Mouse (Mus musculus) erythroblast, embryonic 14.5 days (primary cell): Measurements from ENCODE around the gene Epb41l1. TPM values are rescaled to one million over a fixed set of nuclear protein-coding genes. Genes with fewer than 3 reads are reported as not detected.

Source experiments
- H3K27me3 ChIP-seq: 2 replicates; pipeline ENCODE4 v1.6.1; 2012; ENCODE audit warnings: inconsistent platforms; ENCODE audit not compliant: control insufficient read depth
- H3K36me3 ChIP-seq: 2 replicates; pipeline ENCODE4 v1.6.1; 2012; ENCODE audit warnings: mild to moderate bottlenecking, inconsistent platforms; ENCODE audit not compliant: control insufficient read depth
- H3K4me1 ChIP-seq: 2 replicates; pipeline ENCODE4 v1.6.1; 2012; ENCODE audit warnings: inconsistent platforms; ENCODE audit not compliant: control insufficient read depth
- H3K4me3 ChIP-seq: replicated peaks from 2 replicates; pipeline ENCODE3; 2012; ENCODE audit warnings: moderate library complexity, mild to moderate bottlenecking, inconsistent platforms
- H3K9me3 ChIP-seq: 2 replicates; pipeline ENCODE4 v1.6.1; 2012; ENCODE audit warnings: low read length, inconsistent platforms, mixed read lengths; ENCODE audit not compliant: control insufficient read depth
- GATA1 ChIP-seq: IDR thresholded peaks from 2 replicates; pipeline ENCODE4 v1.6.1; 2012; ENCODE audit warnings: low read length, inconsistent platforms, mixed read lengths
- TAL1 ChIP-seq: IDR thresholded peaks from 3 replicates; pipeline ENCODE4 v1.6.1; 2012; ENCODE audit warnings: low read length, inconsistent platforms, mixed read lengths
- polyA plus RNA-seq: library from polyadenylated mRNA; stranded (reverse); fragments of >175 nt; gene quantifications from 2 replicates; pipeline ENCODE4 v1.2.3, GENCODE M21; 2012

Epb41l1 gene
- polyA plus RNA-seq, 1 experiment: 0.39 TPM

DNA sequence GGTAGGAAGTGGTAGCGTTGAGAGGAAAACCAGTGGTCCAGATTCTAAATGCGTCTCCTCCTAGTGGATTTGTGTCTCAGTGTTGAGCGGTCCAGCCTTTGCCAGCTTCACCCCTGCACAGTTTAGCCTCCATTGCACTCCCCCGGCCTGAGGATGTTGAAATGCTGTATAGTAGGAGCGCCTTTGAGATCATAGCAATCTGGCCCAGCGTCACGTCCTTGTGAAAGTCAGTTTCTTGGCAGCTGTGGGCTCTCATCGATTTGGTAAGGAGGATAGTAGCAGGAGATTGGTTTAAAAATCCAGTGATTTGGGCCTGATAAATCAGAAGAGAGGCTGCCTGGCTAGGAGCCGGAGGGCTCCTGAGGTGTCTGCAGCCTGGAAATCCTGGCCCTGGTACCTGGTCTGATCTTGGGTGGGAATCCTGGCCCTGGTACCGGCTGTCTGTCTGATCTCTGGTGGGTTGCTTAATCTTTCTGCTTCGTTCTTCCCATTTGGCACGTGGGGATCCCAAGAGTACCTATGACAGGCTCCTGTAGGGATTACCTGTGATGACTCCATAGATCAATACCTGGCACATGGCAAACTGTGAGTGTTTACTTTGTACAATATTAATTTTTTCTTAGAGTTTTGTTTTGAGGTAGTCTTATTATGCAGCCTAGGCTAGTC, 65.5 kb downstream of the Epb41l1 start:
- H3K4me3 ChIP-seq: no peak overlapping the region
- H3K36me3 ChIP-seq: no peaks in the 10 kb centered on the region
- H3K9me3 ChIP-seq: peaks cover 3% of the 10 kb centered on the region
- peaks cover 1% of the 10 kb centered on the region; the same call in 1 of the 2 replicates for H3K4me1 ChIP-seq
- TF ChIP-seq GATA1: no peak
- no peak for TF ChIP-seq TAL1
- peaks cover 33% of the 10 kb centered on the region for H3K27me3 ChIP-seq

DNA sequence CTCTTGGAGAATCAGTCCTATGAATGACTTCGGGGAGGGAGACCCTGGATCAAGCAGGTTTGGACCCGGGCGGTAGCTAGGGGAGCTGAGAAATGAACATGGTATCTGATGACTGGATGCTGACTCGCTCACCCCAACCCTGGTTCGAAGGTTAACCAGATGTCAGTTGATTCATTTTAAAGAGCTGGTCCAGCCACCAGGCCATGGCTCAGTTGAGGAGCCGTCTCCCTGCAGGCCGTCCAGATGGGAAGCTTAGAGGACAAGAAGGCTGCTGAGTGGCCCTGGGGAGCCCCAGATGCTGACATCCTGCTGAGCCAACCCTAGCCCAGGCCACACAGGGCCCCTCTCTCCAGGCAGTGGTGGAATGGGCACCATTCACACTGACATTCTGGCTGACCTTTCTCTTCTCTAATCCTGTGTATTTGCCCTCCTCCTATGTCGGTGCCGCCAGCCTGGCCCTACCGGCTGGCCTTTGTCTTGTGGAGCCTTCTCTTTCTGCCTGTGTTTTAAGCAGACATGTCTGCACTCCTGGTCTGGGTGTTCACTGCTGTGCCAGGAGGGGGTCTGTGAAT, 67.0 kb downstream of the Epb41l1 start:
- TF ChIP-seq TAL1 (no peak), GATA1 (no peak)
- no peaks in the 10 kb centered on the region for H3K36me3 ChIP-seq
- H3K4me1 ChIP-seq: peaks cover 8% of the 10 kb centered on the region
- peaks cover 3% of the 10 kb centered on the region for H3K9me3 ChIP-seq
- H3K4me3 ChIP-seq: no peak overlapping the region
- peaks cover 30% of the 10 kb centered on the region for H3K27me3 ChIP-seq

DNA sequence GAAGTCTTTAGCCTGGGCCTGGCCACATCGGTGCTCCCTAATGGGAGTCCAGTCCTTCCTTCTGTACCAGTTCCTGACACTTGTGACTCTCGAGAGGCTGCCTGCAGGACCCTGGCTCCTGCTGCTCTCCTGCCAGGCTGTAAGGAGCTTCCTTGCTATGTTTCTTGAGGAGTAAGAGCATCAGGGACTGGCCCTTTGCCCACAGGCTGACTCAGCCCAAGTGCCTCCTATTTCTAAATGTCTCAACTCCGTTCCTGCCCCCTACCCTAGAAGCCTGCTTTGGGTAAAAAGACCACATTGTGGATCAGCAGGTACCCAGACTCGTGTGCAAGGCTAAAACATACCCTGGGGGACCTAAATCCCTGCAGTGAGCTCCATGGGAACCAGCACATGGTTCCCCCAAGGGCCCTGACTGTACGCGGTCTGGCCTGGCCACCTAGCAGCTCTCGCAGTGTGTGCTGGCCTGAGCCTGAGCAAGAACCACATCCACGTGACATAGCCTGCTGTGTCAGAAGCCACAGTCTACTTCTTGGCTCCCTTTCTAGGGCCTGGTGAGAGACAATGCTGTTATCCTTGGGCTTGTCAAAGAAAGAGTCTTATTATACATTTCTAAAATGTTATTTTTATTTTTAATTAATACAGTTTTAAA, 67.6 kb downstream of the Epb41l1 start:
- no peaks in the 10 kb centered on the region for H3K36me3 ChIP-seq
- H3K9me3 ChIP-seq: peaks cover 3% of the 10 kb centered on the region
- peaks cover 13% of the 10 kb centered on the region for H3K4me1 ChIP-seq
- H3K27me3 ChIP-seq: peaks cover 24% of the 10 kb centered on the region
- no peak for TF ChIP-seq TAL1
- TF ChIP-seq GATA1: no peak
- H3K4me3 ChIP-seq: no peak overlapping the region

DNA sequence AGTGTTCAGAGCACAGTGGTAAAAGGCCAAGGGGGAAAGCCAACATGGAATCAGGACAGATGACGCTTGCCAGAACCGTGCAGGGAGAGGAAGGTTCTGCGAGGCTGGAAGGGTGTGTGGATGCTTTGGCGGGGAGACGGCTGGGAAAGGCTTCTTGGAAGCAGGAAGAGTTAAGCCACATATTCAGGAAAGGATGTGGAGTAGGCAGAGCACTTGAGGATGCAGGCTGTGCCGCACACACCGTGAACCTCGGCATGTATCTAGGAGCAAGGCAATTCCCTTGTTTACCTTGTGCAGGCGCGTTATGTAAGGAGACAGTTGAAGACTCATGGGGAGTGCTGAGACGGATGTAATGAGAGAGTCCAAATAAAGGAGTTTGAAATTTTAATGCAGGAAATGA, 69.5 kb downstream of the Epb41l1 start:
- no peaks in the 10 kb centered on the region for H3K9me3 ChIP-seq
- peaks cover 32% of the 10 kb centered on the region for H3K4me1 ChIP-seq
- TF ChIP-seq GATA1 (no peak), TAL1 (no peak)
- no peak overlapping the region for H3K4me3 ChIP-seq
- no peaks in the 10 kb centered on the region; the same call in 1 of the 2 replicates for H3K36me3 ChIP-seq
- peaks cover 7% of the 10 kb centered on the region for H3K27me3 ChIP-seq

DNA sequence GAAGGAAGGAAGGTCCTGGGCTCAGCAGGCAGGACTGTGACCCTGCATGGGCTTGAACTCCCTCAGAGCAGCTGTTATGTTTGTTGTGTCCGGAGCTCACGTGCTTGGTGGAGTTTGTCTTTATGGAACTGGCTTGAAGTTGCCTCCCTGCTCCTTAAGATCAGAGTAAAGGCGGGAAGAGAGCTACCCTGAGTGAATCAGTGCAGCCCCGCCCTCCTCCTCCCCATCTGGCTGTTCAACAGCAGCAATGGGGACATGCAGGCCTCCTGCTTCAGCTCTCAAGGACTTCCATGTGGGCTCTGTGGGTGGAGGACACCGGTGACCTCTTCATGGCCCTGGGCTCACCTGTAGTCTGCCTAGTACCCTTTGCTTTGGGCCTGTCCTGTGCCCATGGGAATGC, 71.1 kb downstream of the Epb41l1 start:
- no peaks in the 10 kb centered on the region for H3K9me3 ChIP-seq
- H3K4me3 ChIP-seq: no peak overlapping the region
- no peaks in the 10 kb centered on the region for H3K27me3 ChIP-seq
- TF ChIP-seq TAL1 (no peak), GATA1 (no peak)
- H3K36me3 ChIP-seq: peaks cover 9% of the 10 kb centered on the region
- H3K4me1 ChIP-seq: peaks cover 48% of the 10 kb centered on the region

DNA sequence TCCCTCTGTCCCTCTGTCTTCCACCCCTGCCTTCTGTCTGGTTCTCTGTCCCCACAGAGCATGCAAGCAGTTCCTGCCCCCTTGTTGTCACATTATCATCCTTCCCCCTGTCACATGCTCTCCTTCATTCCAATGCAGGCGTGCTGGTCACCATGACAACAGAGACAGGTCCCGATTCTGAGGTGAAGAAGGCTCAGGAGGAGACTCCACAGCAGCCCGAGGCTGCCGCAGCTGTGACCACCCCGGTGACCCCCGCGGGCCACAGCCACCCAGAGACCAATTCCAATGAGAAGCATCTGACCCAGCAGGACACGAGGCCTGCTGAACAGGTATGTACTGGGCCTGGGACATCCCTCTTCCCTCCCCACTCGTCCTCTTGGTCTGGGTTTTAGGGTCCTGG, 73.1 kb downstream of the Epb41l1 start:
- Histone ChIP-seq H3K4me3 (peak overlapping the region; percentile 52), H3K36me3 (peaks cover 16% of the 10 kb centered on the region), H3K27me3 (no peaks in the 10 kb centered on the region), H3K4me1 (peaks cover 64% of the 10 kb centered on the region), H3K9me3 (no peaks in the 10 kb centered on the region)
- TF ChIP-seq TAL1 (no peak), GATA1 (no peak)

DNA sequence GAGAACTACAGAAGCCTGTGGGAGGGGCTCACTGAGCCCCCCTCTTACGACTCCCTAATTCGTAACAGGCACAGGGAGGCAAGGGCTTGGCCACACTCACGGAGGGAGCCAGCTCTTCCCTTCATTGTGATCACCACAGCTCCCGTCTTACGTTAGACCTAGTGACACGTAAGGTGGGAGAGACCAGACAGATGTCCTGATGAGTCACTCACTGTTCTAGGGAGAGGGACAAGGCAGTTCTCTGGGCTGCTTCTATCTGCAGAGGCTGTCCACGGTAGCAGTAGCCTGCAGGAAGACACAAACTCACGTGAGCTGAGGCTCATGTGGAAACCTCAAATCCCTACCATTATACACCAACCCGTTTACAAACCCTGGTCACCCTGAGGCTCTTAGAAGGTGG, 73.8 kb downstream of the Epb41l1 start:
- Histone ChIP-seq H3K4me1 (peaks cover 62% of the 10 kb centered on the region), H3K27me3 (no peaks in the 10 kb centered on the region), H3K36me3 (peaks cover 16% of the 10 kb centered on the region), H3K9me3 (no peaks in the 10 kb centered on the region), H3K4me3 (peak overlapping the region; percentile 52)
- TF ChIP-seq GATA1 (no peak), TAL1 (no peak)

DNA sequence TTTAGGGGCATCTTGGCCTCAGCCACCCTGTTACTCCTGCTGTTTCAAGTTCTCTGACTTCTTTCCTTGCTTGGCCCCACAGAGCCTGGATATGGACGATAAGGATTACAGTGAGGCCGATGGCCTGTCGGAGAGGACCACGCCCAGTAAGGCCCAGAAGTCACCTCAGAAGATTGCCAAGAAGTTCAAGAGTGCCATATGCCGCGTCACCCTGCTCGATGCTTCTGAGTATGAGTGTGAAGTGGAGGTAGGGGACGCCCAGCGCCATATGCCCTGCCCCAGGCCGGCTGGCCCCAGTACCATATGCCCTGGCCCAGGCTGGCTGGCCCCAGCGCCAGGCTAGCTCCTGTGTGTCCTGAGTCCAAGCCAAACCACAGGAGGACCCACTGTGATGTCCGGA, 74.2 kb downstream of the Epb41l1 start:
- TF ChIP-seq GATA1: 0 out of 2 replicates have a peak, but pooled peaks have one; percentile 23
- TF ChIP-seq TAL1: peak; percentile 68
- H3K4me3 ChIP-seq: peak overlapping the region; percentile 52
- H3K4me1 ChIP-seq: peaks cover 62% of the 10 kb centered on the region

DNA sequence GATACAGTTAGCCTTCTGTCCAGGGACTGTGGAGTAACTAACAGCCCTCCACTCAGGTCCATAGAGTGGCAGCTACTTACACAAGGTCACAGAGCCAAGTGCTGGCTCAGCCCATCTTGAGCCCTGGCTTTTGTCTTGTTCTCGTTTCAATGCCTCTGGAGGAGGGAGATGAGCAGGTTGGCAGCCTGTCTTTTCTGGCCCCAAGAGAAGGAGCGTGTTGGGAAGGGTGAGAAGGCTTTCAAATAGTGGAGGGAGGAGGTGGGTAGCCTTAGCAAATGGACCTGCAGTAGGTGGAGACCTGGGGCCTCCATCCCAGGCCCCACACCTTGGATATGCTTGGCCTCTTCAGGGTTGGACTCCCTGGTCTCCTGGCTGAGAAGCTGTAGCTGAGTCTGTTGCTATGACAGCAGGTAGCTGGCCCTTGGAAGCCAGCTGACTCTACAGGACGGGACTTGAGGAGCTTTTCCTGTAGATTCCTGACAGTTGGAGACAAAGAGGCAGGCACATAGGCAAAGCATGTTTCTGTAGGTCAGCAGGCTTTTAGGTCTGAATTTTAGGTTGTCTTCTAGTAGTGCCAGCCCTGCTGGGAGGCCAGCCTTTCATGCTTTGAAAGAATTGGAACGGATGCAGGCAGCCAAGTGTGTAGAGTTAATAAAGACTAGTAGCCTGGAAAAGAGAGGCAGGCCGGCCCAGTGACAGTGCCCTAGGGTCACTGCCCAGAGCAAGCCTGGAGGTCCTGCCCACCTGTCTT, 76.3 kb downstream of the Epb41l1 start:
- Histone ChIP-seq H3K4me1 (peaks cover 58% of the 10 kb centered on the region), H3K27me3 (no peaks in the 10 kb centered on the region), H3K9me3 (no peaks in the 10 kb centered on the region), H3K36me3 (peaks cover 20% of the 10 kb centered on the region), H3K4me3 (no peak overlapping the region)
- TF ChIP-seq TAL1 (no peak), GATA1 (no peak)

More for the DNA sequence above, 74.2 kb downstream of the Epb41l1 start:
- Histone ChIP-seq H3K9me3 (no peaks in the 10 kb centered on the region), H3K27me3 (no peaks in the 10 kb centered on the region), H3K36me3 (peaks cover 16% of the 10 kb centered on the region)
